Mouse (Mus musculus) mouse trophoblast stem cell (cell line): ENCODE data around the gene Cd84.
"Not testable (repeated sequence)": the region's sequence is repeated elsewhere in the genome, so short reads cannot be mapped to it uniquely, and the experiment has no call there.

Experiments used
- in situ Hi-C, 2 experiments: fragments of 300-500 bp; cut with MseI, MboI; formaldehyde crosslinking; loops; 2 replicates in 1 of 2; 3 replicates in 1 of 2; pipeline ENCODE4 v1.15.1; 2025

Cd84 gene

GRCm38 (mm10) chr1:171839488-171839887 is at the start of gene Cd84:
Gene Cd84 (plus strand): TSS chr1:171839697.
- in situ Hi-C loops, result no loop called here

- in situ Hi-C loops, result no loop called here
These were observed 48.0 kb upstream of the Cd84 start for GRCm38 (mm10) chr1:171791491-171791890.

- in situ Hi-C loops, result no loop called here
These were observed 43.3 kb upstream of the Cd84 start for GRCm38 (mm10) chr1:171796185-171796584.

- in situ Hi-C loops, result no loop called here
These were observed 41.7 kb upstream of the Cd84 start for GRCm38 (mm10) chr1:171797840-171798239.

- in situ Hi-C loops, result no loop called here
These were observed 39.8 kb upstream of the Cd84 start for GRCm38 (mm10) chr1:171799648-171800047.

GRCm38 (mm10) chr1:171811048-171811447 is 28.4 kb upstream of the Cd84 start:
- in situ Hi-C loops, result not testable (repeated sequence)

GRCm38 (mm10) chr1:171815545-171816439 is 23.7 kb upstream of the Cd84 start:
- in situ Hi-C loops, result loop anchor here in 1 of 2 experiments (5.0 kb wide), 1 partner anchor 187 kb away; no protein-coding TSS in a partner anchor

GRCm38 (mm10) chr1:171816991-171817390 is 22.5 kb upstream of the Cd84 start:
- in situ Hi-C loops, result loop anchor here in 1 of 2 experiments (5.0 kb wide), 1 partner anchor 185 kb away; no protein-coding TSS in a partner anchor

GRCm38 (mm10) chr1:171821331-171821730 is 18.2 kb upstream of the Cd84 start:
- in situ Hi-C loops, result loop anchor here in 1 of 2 experiments (5.0 kb wide), 1 partner anchor 181 kb away; no protein-coding TSS in a partner anchor

- in situ Hi-C loops, result no loop called here
These were observed 14.0 kb upstream of the Cd84 start for GRCm38 (mm10) chr1:171825462-171825861.

GRCm38 (mm10) chr1:171826164-171826563 is 13.3 kb upstream of the Cd84 start:
- in situ Hi-C loops, result no loop called here

GRCm38 (mm10) chr1:171827674-171828073 is 11.8 kb upstream of the Cd84 start:
- in situ Hi-C loops, result no loop called here

- in situ Hi-C loops, result no loop called here
These were observed 1.0 kb downstream of the Cd84 start for GRCm38 (mm10) chr1:171840450-171841023.

- in situ Hi-C loops, result no loop called here
These were observed 5.7 kb downstream of the Cd84 start for GRCm38 (mm10) chr1:171845035-171845754.

- in situ Hi-C loops, result no loop called here
These were observed 8.7 kb downstream of the Cd84 start for GRCm38 (mm10) chr1:171848201-171848600.

- in situ Hi-C loops, result no loop called here
These were observed 9.3 kb downstream of the Cd84 start for GRCm38 (mm10) chr1:171848757-171849156.

- in situ Hi-C loops, result no loop called here
These were observed 10.0 kb downstream of the Cd84 start for GRCm38 (mm10) chr1:171849454-171849853.

GRCm38 (mm10) chr1:171865467-171865866 is 26.0 kb downstream of the Cd84 start:
- in situ Hi-C loops, result no loop called here

- in situ Hi-C loops, result no loop called here
These were observed 47.5 kb downstream of the Cd84 start for GRCm38 (mm10) chr1:171886989-171887388.

GRCm38 (mm10) chr1:171895364-171895763 is 55.9 kb downstream of the Cd84 start, which contains the start of gene Gm10521:
Gene Gm10521 (plus strand): TSS chr1:171895664.
- in situ Hi-C loops, result not testable (repeated sequence)

GRCm38 (mm10) chr1:171904011-171904410 is 64.5 kb downstream of the Cd84 start:
- in situ Hi-C loops, result no loop called here
